Mouse (Mus musculus): ENCODE measurements at regions not wholly inside any gene's neighbourhood (a gene's known extent, or its start where the extent isn't known, plus 50 kb on each side); places are given as distances from the start of the nearest gene placed in this dataset.

- Histone ChIP-seq H3K9me3 (ENCODE audit: control insufficient read depth, low read length) (no peaks in the 10 kb centered on the region), H3K4me1 (replicated peaks; ENCODE audit: control insufficient read depth, insufficient read depth, low read length) (peaks cover 5% of the 10 kb centered on the region; the same call in 1 of the 2 replicates), H3K9ac (ENCODE audit: low read depth, low read length) (no peak overlapping the region), H3K27me3 (replicated peaks; ENCODE audit: control insufficient read depth, insufficient read depth, low read length) (no peaks in the 10 kb centered on the region), H3K4me2 (no peak overlapping the region), H3K4me3 (ENCODE audit: low read depth, low read length) (no peak overlapping the region), H3K27ac (ENCODE audit: low read depth, low read length) (no peak overlapping the region), H3K36me3 (ENCODE audit: control insufficient read depth, insufficient read depth, low read length) (no peaks in the 10 kb centered on the region)
- DNase-seq (ENCODE audit: low spot score) = no peak
- no peak for ATAC-seq (replicated peaks; ENCODE audit: low FRiP score)
- 83% methylated on average over 9 of the region's 9 CpGs for WGBS
These were observed 186.6 kb upstream of the Hnrnpa3 start for GRCm38 (mm10) chr2:75472489-75472888.

GRCm38 (mm10) chr2:75474509-75474908 is 184.6 kb upstream of the Hnrnpa3 start:
- peaks cover 5% of the 10 kb centered on the region; the same call in 1 of the 2 replicates for H3K4me1 ChIP-seq (replicated peaks; ENCODE audit: control insufficient read depth, insufficient read depth, low read length)
- H3K27ac ChIP-seq (ENCODE audit: low read depth, low read length) = no peak overlapping the region
- H3K36me3 ChIP-seq (ENCODE audit: control insufficient read depth, insufficient read depth, low read length) = no peaks in the 10 kb centered on the region
- no peak overlapping the region for H3K9ac ChIP-seq (ENCODE audit: low read depth, low read length)
- H3K4me3 ChIP-seq (ENCODE audit: low read depth, low read length) = no peak overlapping the region
- no peak overlapping the region for H3K4me2 ChIP-seq
- H3K9me3 ChIP-seq (ENCODE audit: control insufficient read depth, low read length) = no peaks in the 10 kb centered on the region
- DNase-seq (ENCODE audit: low spot score) = no peak
- 67% methylated on average over 6 of the region's 6 CpGs for WGBS
- ATAC-seq (replicated peaks; ENCODE audit: low FRiP score) = no peak
- no peaks in the 10 kb centered on the region for H3K27me3 ChIP-seq (replicated peaks; ENCODE audit: control insufficient read depth, insufficient read depth, low read length)

GRCm38 (mm10) chr2:75476350-75476749 is 182.7 kb upstream of the Hnrnpa3 start:
- Histone ChIP-seq H3K36me3 (ENCODE audit: control insufficient read depth, insufficient read depth, low read length) (no peaks in the 10 kb centered on the region), H3K4me2 (no peak overlapping the region), H3K4me1 (replicated peaks; ENCODE audit: control insufficient read depth, insufficient read depth, low read length) (no peaks in the 10 kb centered on the region), H3K27me3 (replicated peaks; ENCODE audit: control insufficient read depth, insufficient read depth, low read length) (no peaks in the 10 kb centered on the region; the same call in 1 of the 2 replicates), H3K27ac (ENCODE audit: low read depth, low read length) (no peak overlapping the region), H3K9me3 (ENCODE audit: control insufficient read depth, low read length) (no peaks in the 10 kb centered on the region), H3K9ac (ENCODE audit: low read depth, low read length) (no peak overlapping the region), H3K4me3 (ENCODE audit: low read depth, low read length) (no peak overlapping the region)
- DNase-seq (ENCODE audit: low spot score) (no peak), ATAC-seq (replicated peaks; ENCODE audit: low FRiP score) (no peak)
- 100% methylated on average over 1 of the region's 1 CpGs for WGBS

GRCm38 (mm10) chr2:75477076-75477475 is 182.0 kb upstream of the Hnrnpa3 start:
- DNase-seq (ENCODE audit: low spot score) (no peak), ATAC-seq (replicated peaks; ENCODE audit: low FRiP score) (no peak)
- Histone ChIP-seq H3K9me3 (ENCODE audit: control insufficient read depth, low read length) (no peaks in the 10 kb centered on the region), H3K4me1 (replicated peaks; ENCODE audit: control insufficient read depth, insufficient read depth, low read length) (no peaks in the 10 kb centered on the region), H3K4me3 (ENCODE audit: low read depth, low read length) (no peak overlapping the region), H3K9ac (ENCODE audit: low read depth, low read length) (no peak overlapping the region), H3K27me3 (replicated peaks; ENCODE audit: control insufficient read depth, insufficient read depth, low read length) (no peaks in the 10 kb centered on the region; the same call in 1 of the 2 replicates), H3K4me2 (no peak overlapping the region), H3K27ac (ENCODE audit: low read depth, low read length) (no peak overlapping the region), H3K36me3 (ENCODE audit: control insufficient read depth, insufficient read depth, low read length) (no peaks in the 10 kb centered on the region)
- 81% methylated on average over 8 of the region's 8 CpGs for WGBS

- DNase-seq (ENCODE audit: low spot score) (no peak), ATAC-seq (replicated peaks; ENCODE audit: low FRiP score) (no peak)
- H3K9me3 ChIP-seq (ENCODE audit: control insufficient read depth, low read length) = no peaks in the 10 kb centered on the region
- H3K27me3 ChIP-seq (replicated peaks; ENCODE audit: control insufficient read depth, insufficient read depth, low read length) = no peaks in the 10 kb centered on the region; the same call in 1 of the 2 replicates
- H3K4me2 ChIP-seq = no peak overlapping the region
- no peak overlapping the region for H3K9ac ChIP-seq (ENCODE audit: low read depth, low read length)
- H3K27ac ChIP-seq (ENCODE audit: low read depth, low read length) = no peak overlapping the region
- 78% methylated on average over 5 of the region's 5 CpGs for WGBS
- H3K4me3 ChIP-seq (ENCODE audit: low read depth, low read length) = no peak overlapping the region
- H3K4me1 ChIP-seq (replicated peaks; ENCODE audit: control insufficient read depth, insufficient read depth, low read length) = no peaks in the 10 kb centered on the region
- no peaks in the 10 kb centered on the region for H3K36me3 ChIP-seq (ENCODE audit: control insufficient read depth, insufficient read depth, low read length)
These were observed 179.5 kb upstream of the Hnrnpa3 start for GRCm38 (mm10) chr2:75479546-75479945.

GRCm38 (mm10) chr2:75481863-75482262 is 177.2 kb upstream of the Hnrnpa3 start:
- no peak overlapping the region for H3K4me3 ChIP-seq (ENCODE audit: low read depth, low read length)
- no peaks in the 10 kb centered on the region for H3K4me1 ChIP-seq (replicated peaks; ENCODE audit: control insufficient read depth, insufficient read depth, low read length)
- DNase-seq (ENCODE audit: low spot score) = no peak
- H3K9me3 ChIP-seq (ENCODE audit: control insufficient read depth, low read length) = no peaks in the 10 kb centered on the region
- H3K27me3 ChIP-seq (replicated peaks; ENCODE audit: control insufficient read depth, insufficient read depth, low read length) = no peaks in the 10 kb centered on the region; the same call in 1 of the 2 replicates
- no peaks in the 10 kb centered on the region for H3K36me3 ChIP-seq (ENCODE audit: control insufficient read depth, insufficient read depth, low read length)
- no peak overlapping the region for H3K27ac ChIP-seq (ENCODE audit: low read depth, low read length)
- H3K4me2 ChIP-seq = no peak overlapping the region
- WGBS = 72% methylated on average over 8 of the region's 8 CpGs
- no peak overlapping the region for H3K9ac ChIP-seq (ENCODE audit: low read depth, low read length)
- no peak for ATAC-seq (replicated peaks; ENCODE audit: low FRiP score)

- WGBS = 56% methylated on average over 2 of the region's 2 CpGs
- Histone ChIP-seq H3K9me3 (ENCODE audit: control insufficient read depth, low read length) (no peaks in the 10 kb centered on the region), H3K27ac (ENCODE audit: low read depth, low read length) (no peak overlapping the region), H3K9ac (ENCODE audit: low read depth, low read length) (no peak overlapping the region), H3K36me3 (ENCODE audit: control insufficient read depth, insufficient read depth, low read length) (no peaks in the 10 kb centered on the region), H3K4me2 (no peak overlapping the region), H3K27me3 (replicated peaks; ENCODE audit: control insufficient read depth, insufficient read depth, low read length) (no peaks in the 10 kb centered on the region; the same call in 1 of the 2 replicates), H3K4me1 (replicated peaks; ENCODE audit: control insufficient read depth, insufficient read depth, low read length) (no peaks in the 10 kb centered on the region), H3K4me3 (ENCODE audit: low read depth, low read length) (no peak overlapping the region)
- ATAC-seq (replicated peaks; ENCODE audit: low FRiP score) (no peak), DNase-seq (ENCODE audit: low spot score) (no peak)
These were observed 176.6 kb upstream of the Hnrnpa3 start for GRCm38 (mm10) chr2:75482484-75482883.

- Histone ChIP-seq H3K27me3 (replicated peaks; ENCODE audit: control insufficient read depth, insufficient read depth, low read length) (no peaks in the 10 kb centered on the region; the same call in 1 of the 2 replicates), H3K4me3 (ENCODE audit: low read depth, low read length) (no peak overlapping the region), H3K4me1 (replicated peaks; ENCODE audit: control insufficient read depth, insufficient read depth, low read length) (no peaks in the 10 kb centered on the region), H3K9me3 (ENCODE audit: control insufficient read depth, low read length) (no peaks in the 10 kb centered on the region), H3K36me3 (ENCODE audit: control insufficient read depth, insufficient read depth, low read length) (no peaks in the 10 kb centered on the region), H3K9ac (ENCODE audit: low read depth, low read length) (no peak overlapping the region), H3K27ac (ENCODE audit: low read depth, low read length) (no peak overlapping the region), H3K4me2 (no peak overlapping the region)
- DNase-seq (ENCODE audit: low spot score) (no peak), ATAC-seq (replicated peaks; ENCODE audit: low FRiP score) (no peak)
- 71% methylated on average over 10 of the region's 10 CpGs for WGBS
These were observed 174.1 kb upstream of the Hnrnpa3 start for GRCm38 (mm10) chr2:75484951-75485350.

- no peak overlapping the region for H3K9ac ChIP-seq (ENCODE audit: low read depth, low read length)
- H3K4me1 ChIP-seq (replicated peaks; ENCODE audit: control insufficient read depth, insufficient read depth, low read length) = no peaks in the 10 kb centered on the region
- H3K27me3 ChIP-seq (replicated peaks; ENCODE audit: control insufficient read depth, insufficient read depth, low read length) = no peaks in the 10 kb centered on the region
- ATAC-seq (replicated peaks; ENCODE audit: low FRiP score) (no peak), DNase-seq (ENCODE audit: low spot score) (no peak)
- no peaks in the 10 kb centered on the region for H3K36me3 ChIP-seq (ENCODE audit: control insufficient read depth, insufficient read depth, low read length)
- 93% methylated on average over 1 of the region's 1 CpGs for WGBS
- no peaks in the 10 kb centered on the region for H3K9me3 ChIP-seq (ENCODE audit: control insufficient read depth, low read length)
- no peak overlapping the region for H3K4me2 ChIP-seq
- no peak overlapping the region for H3K4me3 ChIP-seq (ENCODE audit: low read depth, low read length)
- no peak overlapping the region for H3K27ac ChIP-seq (ENCODE audit: low read depth, low read length)
These were observed 167.9 kb upstream of the Hnrnpa3 start for GRCm38 (mm10) chr2:75491150-75491549.
